Mouse (Mus musculus) CH12.LX (cell line): ENCODE data around the gene Tnxb.

Experiments used
- CTCF ChIP-seq, 2 experiments: IDR thresholded peaks in 1 of 2; conservative IDR thresholded peaks in 1 of 2; 2 replicates each; pipeline ENCODE4 v1.5.1; 2011 to 2012; ENCODE audit warnings: low read depth in 2 of 2, low read length in 2 of 2, improper control_type of control experiment in 1 of 2, inconsistent platforms in 1 of 2, mild to moderate bottlenecking in 1 of 2, moderate library complexity in 1 of 2
- E2F4 ChIP-seq: IDR thresholded peaks from 2 replicates; pipeline ENCODE4 v1.6.1; 2011; ENCODE audit warnings: low read depth, low read length, improper control_type of control experiment; ENCODE audit not compliant: insufficient replicate concordance
- EP300 ChIP-seq: IDR thresholded peaks from 2 replicates; pipeline ENCODE4 v1.6.1; 2011; ENCODE audit warnings: low read length, improper control_type of control experiment
- HCFC1 ChIP-seq: IDR thresholded peaks from 2 replicates; pipeline ENCODE4 v1.6.1; 2012; ENCODE audit warnings: low read depth, mild to moderate bottlenecking, inconsistent platforms, low read length, improper control_type of control experiment
- MAZ ChIP-seq: IDR thresholded peaks from 2 replicates; pipeline ENCODE4 v1.6.1; 2012; ENCODE audit warnings: low read depth, mild to moderate bottlenecking, inconsistent platforms, low read length, improper control_type of control experiment, moderate library complexity
- NELFE ChIP-seq: IDR thresholded peaks from 2 replicates; pipeline ENCODE4 v1.6.1; 2011; ENCODE audit warnings: low read depth, low read length, improper control_type of control experiment

- TF ChIP-seq E2F4: no peak
- TF ChIP-seq EP300: no peak
- no peak for TF ChIP-seq MAZ
- no peak for TF ChIP-seq NELFE
- TF ChIP-seq HCFC1: no peak
- TF ChIP-seq CTCF (conservative IDR thresholded peaks at IDR 0.05 in 1 of 2, IDR thresholded peaks at IDR 0.05 in 1 of 2; ENCODE audit: low read depth in 2 of 2, low read length in 2 of 2): no peak
Observed at GRCm38 (mm10) chr17:34656666-34657065, 13.7 kb upstream of the Tnxb start.
